Mouse (Mus musculus) brain, embryonic 18.5 days (tissue): Measurements from ENCODE around the gene 2310009B15Rik.
"Not testable (repeated sequence)": the region's sequence is repeated elsewhere in the genome, so short reads cannot be mapped to it uniquely, and the experiment has no call there.

Experiments used
- DNase-seq: peaks from one replicate; pipeline ENCODE4 v3.0.0-alpha.2; 2012; ENCODE audit warnings: low read depth, low spot score

Gene 2310009B15Rik

GRCm38 (mm10) chr1:138856101-138856950 lies at the start of gene 2310009B15Rik:
Gene 2310009B15Rik, minus strand, starts transcription at chr1:138856852.
- DNase-seq = not testable (repeated sequence)

- no peak for DNase-seq
Measured at GRCm38 (mm10) chr1:138906256-138906655, 49.6 kb upstream of the 2310009B15Rik start.

- DNase-seq = no peak
Measured at GRCm38 (mm10) chr1:138905092-138905765, 48.6 kb upstream of the 2310009B15Rik start.

- DNase-seq = no peak
Measured at GRCm38 (mm10) chr1:138903894-138904293, 47.2 kb upstream of the 2310009B15Rik start.

- peak; percentile 43 for DNase-seq
Measured at GRCm38 (mm10) chr1:138901431-138902117, 44.9 kb upstream of the 2310009B15Rik start.

GRCm38 (mm10) chr1:138896088-138896487 lies 39.4 kb upstream of the 2310009B15Rik start:
- DNase-seq = no peak

GRCm38 (mm10) chr1:138877470-138878254 lies 21.0 kb upstream of the 2310009B15Rik start:
- DNase-seq = no peak

- DNase-seq = no peak
Measured at GRCm38 (mm10) chr1:138876371-138877045, 19.9 kb upstream of the 2310009B15Rik start.

GRCm38 (mm10) chr1:138850823-138851222 lies 5.8 kb downstream of the 2310009B15Rik start:
- DNase-seq = no peak

GRCm38 (mm10) chr1:138850161-138850539 lies 6.5 kb downstream of the 2310009B15Rik start:
- no peak for DNase-seq

GRCm38 (mm10) chr1:138849531-138850160 lies 7.0 kb downstream of the 2310009B15Rik start:
- no peak for DNase-seq

- no peak for DNase-seq
Measured at GRCm38 (mm10) chr1:138848511-138849109, 8.0 kb downstream of the 2310009B15Rik start, which contains the start of gene Lhx9. Gene Lhx9, minus strand, starts transcription at chr1:138848577.

GRCm38 (mm10) chr1:138848026-138848425 lies 8.6 kb downstream of the 2310009B15Rik start:
- no peak for DNase-seq

- no peak for DNase-seq
Measured at GRCm38 (mm10) chr1:138847146-138847545, 9.5 kb downstream of the 2310009B15Rik start.

GRCm38 (mm10) chr1:138846581-138846980 lies 10.1 kb downstream of the 2310009B15Rik start:
- DNase-seq = no peak

- no peak for DNase-seq
Measured at GRCm38 (mm10) chr1:138846131-138846530, 10.5 kb downstream of the 2310009B15Rik start.

- DNase-seq = no peak
Measured at GRCm38 (mm10) chr1:138845481-138845880, 11.2 kb downstream of the 2310009B15Rik start.

- DNase-seq = no peak
Measured at GRCm38 (mm10) chr1:138844166-138844565, 12.5 kb downstream of the 2310009B15Rik start.

GRCm38 (mm10) chr1:138843361-138844091 lies 13.1 kb downstream of the 2310009B15Rik start:
- DNase-seq = no peak
